Mouse (Mus musculus) neural tube, embryonic 15.5 days (tissue): ENCODE results near the gene Fam120a. TPM values are rescaled to one million over a fixed set of nuclear protein-coding genes. Genes with fewer than 3 reads are reported as not detected.

ENCODE experiments used
- ATAC-seq: fragments of 200-750 bp; cut with Nextera tagmentation; 2 replicates; pipeline ENCODE4 v1.8.0; 2017; ENCODE audit warnings: mild to moderate bottlenecking, moderate TSS enrichment, moderate library complexity; ENCODE audit not compliant: low FRiP score
- H3K27ac ChIP-seq: fragments of 300-500 bp; sonication (generic); replicated peaks from 2 replicates; pipeline ENCODE4 v1.5.1; 2015; ENCODE audit warnings: mild to moderate bottlenecking, inconsistent platforms
- H3K27me3 ChIP-seq: fragments of 300-500 bp; sonication (generic); replicated peaks from 2 replicates; pipeline ENCODE4 v1.6.1; 2015; ENCODE audit warnings: inconsistent platforms
- H3K36me3 ChIP-seq: fragments of 300-500 bp; sonication (generic); 2 replicates; pipeline ENCODE4 v1.6.1; 2015; ENCODE audit warnings: inconsistent platforms
- H3K4me1 ChIP-seq: fragments of 300-500 bp; sonication (generic); 2 replicates; pipeline ENCODE4 v1.6.1; 2015; ENCODE audit warnings: inconsistent platforms
- H3K4me2 ChIP-seq: fragments of 300-500 bp; sonication (generic); 2 replicates; pipeline ENCODE4 v1.6.1; 2015; ENCODE audit warnings: inconsistent platforms, mild to moderate bottlenecking, moderate library complexity
- H3K4me3 ChIP-seq: fragments of 300-500 bp; sonication (generic); replicated peaks from 2 replicates; pipeline ENCODE4 v1.5.1; 2015; ENCODE audit warnings: mild to moderate bottlenecking, inconsistent platforms
- H3K9ac ChIP-seq: fragments of 300-500 bp; sonication (generic); replicated peaks from 2 replicates; pipeline ENCODE4 v1.6.1; 2015; ENCODE audit warnings: mild to moderate bottlenecking, inconsistent platforms
- H3K9me3 ChIP-seq: fragments of 300-500 bp; sonication (generic); replicated peaks from 2 replicates; pipeline ENCODE4 v1.6.1; 2016; ENCODE audit warnings: inconsistent platforms
- WGBS: fragments of 180-500 bp; shearing (Covaris S2); methylation state at CpG from one replicate; pipeline ENCODE4 v1.1.7; 2015; ENCODE audit warnings: mixed read lengths; 5-methylcytosine and 5-hydroxymethylcytosine counted together
- polyA plus RNA-seq: library from polyadenylated mRNA; unstranded; fragments of >200 nt; fragmentation: Nextera tagmentation; extraction: Ambion mirVana; gene quantifications from 2 replicates; pipeline ENCODE4 v1.2.1, GENCODE M21; 2015

Gene Fam120a
- polyA plus RNA-seq, 1 experiment from 2014 or later: 11.5 TPM

GRCm38 (mm10) chr13:48982482-48983098, 14.8 kb upstream of the Fam120a start:
- no peaks in the 10 kb centered on the region for H3K4me1 ChIP-seq
- no peak overlapping the region for H3K9ac ChIP-seq
- no peak for ATAC-seq
- H3K4me3 ChIP-seq: no peak overlapping the region
- H3K27me3 ChIP-seq: no peaks in the 10 kb centered on the region
- no peak overlapping the region for H3K27ac ChIP-seq
- WGBS: 85% methylated on average over 6 of the region's 6 CpGs
- H3K9me3 ChIP-seq: no peaks in the 10 kb centered on the region
- H3K36me3 ChIP-seq: no peaks in the 10 kb centered on the region
- no peak overlapping the region for H3K4me2 ChIP-seq

DNA sequence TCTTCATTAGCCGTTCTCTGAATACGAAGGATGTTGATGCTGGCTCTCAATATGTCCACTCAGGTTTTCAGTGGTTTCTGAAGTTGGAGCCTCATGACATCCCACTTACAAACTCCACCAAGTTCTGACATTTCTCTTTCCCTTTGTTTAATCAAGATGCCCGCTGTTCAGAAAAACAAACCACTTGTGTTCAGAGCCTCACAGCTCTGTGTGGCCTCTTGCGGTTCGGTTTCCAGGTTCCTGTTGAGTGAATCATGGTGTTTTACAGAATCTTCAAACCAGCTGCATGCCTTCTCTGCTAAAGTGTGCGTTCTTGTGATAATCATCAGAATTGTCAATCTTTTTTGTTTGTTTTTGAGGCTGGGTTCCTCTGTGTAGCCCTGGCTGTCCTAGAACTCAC, 11.3 kb upstream of the Fam120a start:
- no peak for ATAC-seq
- Histone ChIP-seq H3K36me3 (no peaks in the 10 kb centered on the region), H3K27me3 (no peaks in the 10 kb centered on the region), H3K4me3 (no peak overlapping the region), H3K9ac (no peak overlapping the region), H3K4me2 (no peak overlapping the region), H3K4me1 (no peaks in the 10 kb centered on the region), H3K9me3 (no peaks in the 10 kb centered on the region), H3K27ac (no peak overlapping the region)
- 62% methylated on average over 6 of the region's 6 CpGs for WGBS

- Histone ChIP-seq H3K4me2 (no peak overlapping the region), H3K4me3 (no peak overlapping the region)
Measured at GRCm38 (mm10) chr13:48977858-48978257, 10.0 kb upstream of the Fam120a start.

DNA sequence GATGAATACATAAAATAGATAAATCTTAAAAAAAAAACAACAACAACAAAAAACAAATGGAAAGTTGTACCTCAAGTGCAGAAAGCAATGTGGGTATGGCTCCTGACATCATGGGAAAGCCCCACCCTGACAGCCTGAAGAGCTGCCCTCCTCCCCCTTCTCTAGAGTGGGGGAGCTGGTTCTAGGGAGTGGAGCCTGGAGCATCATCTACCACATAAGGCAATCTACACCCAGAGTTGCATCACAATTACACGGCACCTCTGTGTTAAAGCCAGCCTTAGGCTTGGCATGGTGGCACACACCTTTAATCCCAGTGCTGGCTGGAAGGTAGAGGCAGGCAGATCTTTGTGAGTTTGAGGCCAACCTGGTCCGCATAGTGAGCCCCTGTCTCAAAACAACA, 6.9 kb upstream of the Fam120a start:
- no peak for ATAC-seq
- Histone ChIP-seq H3K36me3 (no peaks in the 10 kb centered on the region), H3K27me3 (no peaks in the 10 kb centered on the region), H3K4me1 (peaks cover 5% of the 10 kb centered on the region; the same call in 1 of the 2 replicates), H3K4me3 (no peak overlapping the region), H3K4me2 (no peak overlapping the region), H3K27ac (no peak overlapping the region), H3K9ac (no peak overlapping the region), H3K9me3 (no peaks in the 10 kb centered on the region)
- WGBS: 91% methylated on average over 2 of the region's 2 CpGs

More at GRCm38 (mm10) chr13:48977858-48978257, 10.0 kb upstream of the Fam120a start:
- Histone ChIP-seq H3K36me3 (no peaks in the 10 kb centered on the region), H3K4me1 (no peaks in the 10 kb centered on the region), H3K9ac (no peak overlapping the region), H3K27me3 (no peaks in the 10 kb centered on the region), H3K27ac (no peak overlapping the region), H3K9me3 (no peaks in the 10 kb centered on the region)
- ATAC-seq: no peak
- WGBS: 79% methylated on average over 3 of the region's 3 CpGs

GRCm38 (mm10) chr13:48974266-48974665, 6.4 kb upstream of the Fam120a start:
- WGBS: 85% methylated on average over 4 of the region's 4 CpGs
- peaks cover 9% of the 10 kb centered on the region for H3K4me1 ChIP-seq
- no peaks in the 10 kb centered on the region for H3K9me3 ChIP-seq
- no peak for ATAC-seq
- H3K27me3 ChIP-seq: no peaks in the 10 kb centered on the region
- H3K4me3 ChIP-seq: no peak overlapping the region
- H3K27ac ChIP-seq: no peak overlapping the region
- H3K9ac ChIP-seq: no peak overlapping the region
- H3K36me3 ChIP-seq: no peaks in the 10 kb centered on the region
- H3K4me2 ChIP-seq: no peak overlapping the region

DNA sequence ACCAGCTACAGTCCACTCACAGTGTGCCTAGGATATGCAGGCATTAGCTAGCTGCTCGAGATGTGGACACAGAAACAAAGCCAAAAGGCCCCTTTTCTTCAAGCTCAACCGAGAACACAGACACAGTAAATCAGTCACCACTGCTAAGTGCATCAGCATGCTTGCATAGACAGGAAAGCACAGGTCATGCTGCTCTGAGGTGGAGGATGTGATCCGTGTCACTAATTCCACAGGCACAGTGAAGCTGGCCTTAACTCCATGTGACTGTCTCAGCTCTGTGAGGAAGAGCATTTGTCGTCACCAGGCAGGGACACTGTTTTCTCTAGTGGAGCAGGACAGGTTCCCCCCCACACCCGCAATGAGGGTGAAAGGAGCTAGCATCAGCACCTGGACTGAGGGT, 5.4 kb upstream of the Fam120a start:
- ATAC-seq: no peak
- H3K27me3 ChIP-seq: no peaks in the 10 kb centered on the region
- no peaks in the 10 kb centered on the region for H3K36me3 ChIP-seq
- H3K4me2 ChIP-seq: no peak overlapping the region
- peaks cover 14% of the 10 kb centered on the region for H3K4me1 ChIP-seq
- no peak overlapping the region for H3K4me3 ChIP-seq
- 45% methylated on average over 5 of the region's 5 CpGs for WGBS
- H3K27ac ChIP-seq: no peak overlapping the region
- H3K9ac ChIP-seq: no peak overlapping the region
- H3K9me3 ChIP-seq: no peaks in the 10 kb centered on the region

GRCm38 (mm10) chr13:48971033-48971432, 3.2 kb upstream of the Fam120a start:
- H3K27me3 ChIP-seq: no peaks in the 10 kb centered on the region
- H3K9me3 ChIP-seq: no peaks in the 10 kb centered on the region
- no peak overlapping the region for H3K9ac ChIP-seq
- 67% methylated on average over 5 of the region's 5 CpGs for WGBS
- no peak overlapping the region for H3K27ac ChIP-seq
- peaks cover 23% of the 10 kb centered on the region for H3K4me1 ChIP-seq
- no peak for ATAC-seq
- no peak overlapping the region for H3K4me2 ChIP-seq
- H3K36me3 ChIP-seq: no peaks in the 10 kb centered on the region
- no peak overlapping the region for H3K4me3 ChIP-seq

GRCm38 (mm10) chr13:48970566-48970965, 2.7 kb upstream of the Fam120a start:
- H3K9ac ChIP-seq: no peak overlapping the region
- H3K27me3 ChIP-seq: no peaks in the 10 kb centered on the region
- no peaks in the 10 kb centered on the region for H3K36me3 ChIP-seq
- ATAC-seq: no peak
- peaks cover 27% of the 10 kb centered on the region for H3K4me1 ChIP-seq
- H3K4me3 ChIP-seq: no peak overlapping the region
- 71% methylated on average over 13 of the region's 13 CpGs for WGBS
- H3K9me3 ChIP-seq: no peaks in the 10 kb centered on the region
- H3K27ac ChIP-seq: no peak overlapping the region
- no peak overlapping the region for H3K4me2 ChIP-seq

DNA sequence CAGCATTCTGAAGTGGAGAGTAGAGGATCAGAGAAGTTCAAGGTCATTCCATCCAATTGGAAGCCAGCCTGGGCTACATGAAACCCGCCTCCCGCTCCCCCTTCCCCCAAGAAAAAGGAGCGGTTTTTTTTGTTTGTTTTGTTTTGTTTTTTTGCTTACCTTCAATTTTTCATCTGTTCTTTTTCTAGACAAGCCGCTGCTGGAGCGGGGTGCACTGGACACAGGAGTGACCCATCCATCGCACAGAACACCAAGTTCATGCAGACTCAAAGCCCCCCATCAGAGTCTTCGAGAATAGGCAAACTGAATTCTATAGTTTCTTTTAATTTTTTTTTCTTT, 902 bp upstream of the Fam120a start:
- H3K4me2 ChIP-seq: peak overlapping the region; percentile 98
- WGBS: 14% methylated on average over 7 of the region's 7 CpGs

DNA sequence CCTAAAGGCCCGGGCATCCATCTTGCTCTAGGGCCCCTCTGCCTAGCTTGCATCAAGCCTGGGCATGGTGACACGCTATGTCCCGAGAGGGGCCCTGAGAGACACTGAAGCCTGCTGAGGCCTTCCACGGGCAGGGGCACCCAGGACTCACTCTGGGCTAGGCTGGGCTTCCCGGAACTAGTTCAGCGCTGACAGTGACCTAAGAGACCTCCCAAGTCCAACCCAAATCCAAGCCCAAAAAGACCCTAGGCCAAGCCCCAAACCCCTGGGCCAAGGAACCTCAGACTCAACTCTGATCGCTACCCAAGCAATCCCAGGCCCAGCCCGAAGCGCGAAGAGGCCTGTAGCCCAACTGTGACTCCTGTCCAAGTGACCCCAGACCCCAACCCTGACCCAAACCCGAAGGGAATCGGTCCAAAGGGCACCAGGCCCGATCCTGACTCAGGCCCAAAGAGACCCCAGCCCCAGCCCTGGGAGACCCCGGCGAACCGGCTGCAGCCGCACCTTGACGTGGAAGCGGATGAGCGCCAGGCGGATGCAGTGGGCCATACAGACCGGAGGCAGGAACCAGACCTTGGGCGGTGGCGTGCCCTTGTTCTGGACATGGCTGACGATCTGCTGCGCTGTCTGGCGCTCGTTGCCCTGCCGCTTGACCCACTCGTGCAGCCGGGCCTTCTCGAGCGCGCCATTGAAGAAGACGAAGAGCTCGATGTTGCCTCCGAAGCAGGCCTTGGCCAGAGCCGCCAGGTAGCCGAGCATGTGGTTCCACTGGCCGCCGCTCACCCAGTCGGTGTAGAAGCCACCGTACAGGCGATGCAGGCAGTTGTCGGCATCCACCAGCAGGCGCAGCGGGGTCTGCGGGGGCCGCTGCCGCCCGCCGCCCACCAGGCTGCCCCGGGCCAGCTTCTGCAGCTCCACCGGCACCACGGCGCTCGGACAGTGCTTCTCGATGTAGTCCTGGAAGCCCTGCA, 681 bp downstream of the Fam120a start:
- peak overlapping the region; percentile 98 for H3K27ac ChIP-seq
- peaks cover 55% of the 10 kb centered on the region for H3K4me1 ChIP-seq
- peak overlapping the region; percentile 95 for H3K9ac ChIP-seq
- peak overlapping the region; percentile 98 for H3K4me2 ChIP-seq
- peak; percentile 9; the same call in 1 of the 2 replicates for ATAC-seq
- no peaks in the 10 kb centered on the region for H3K36me3 ChIP-seq
- H3K4me3 ChIP-seq: peak overlapping the region; percentile 92
- no peaks in the 10 kb centered on the region for H3K27me3 ChIP-seq
- no peaks in the 10 kb centered on the region for H3K9me3 ChIP-seq
- under 1% methylated on average over 58 of the region's 58 CpGs for WGBS

More for the DNA sequence above, 902 bp upstream of the Fam120a start:
- H3K4me1 ChIP-seq: peaks cover 45% of the 10 kb centered on the region
- no peaks in the 10 kb centered on the region for H3K9me3 ChIP-seq
- H3K27ac ChIP-seq: peak overlapping the region; percentile 98
- H3K27me3 ChIP-seq: no peaks in the 10 kb centered on the region
- ATAC-seq: no peak
- peak overlapping the region; percentile 95 for H3K9ac ChIP-seq
- peak overlapping the region; percentile 92 for H3K4me3 ChIP-seq
- no peaks in the 10 kb centered on the region for H3K36me3 ChIP-seq

DNA sequence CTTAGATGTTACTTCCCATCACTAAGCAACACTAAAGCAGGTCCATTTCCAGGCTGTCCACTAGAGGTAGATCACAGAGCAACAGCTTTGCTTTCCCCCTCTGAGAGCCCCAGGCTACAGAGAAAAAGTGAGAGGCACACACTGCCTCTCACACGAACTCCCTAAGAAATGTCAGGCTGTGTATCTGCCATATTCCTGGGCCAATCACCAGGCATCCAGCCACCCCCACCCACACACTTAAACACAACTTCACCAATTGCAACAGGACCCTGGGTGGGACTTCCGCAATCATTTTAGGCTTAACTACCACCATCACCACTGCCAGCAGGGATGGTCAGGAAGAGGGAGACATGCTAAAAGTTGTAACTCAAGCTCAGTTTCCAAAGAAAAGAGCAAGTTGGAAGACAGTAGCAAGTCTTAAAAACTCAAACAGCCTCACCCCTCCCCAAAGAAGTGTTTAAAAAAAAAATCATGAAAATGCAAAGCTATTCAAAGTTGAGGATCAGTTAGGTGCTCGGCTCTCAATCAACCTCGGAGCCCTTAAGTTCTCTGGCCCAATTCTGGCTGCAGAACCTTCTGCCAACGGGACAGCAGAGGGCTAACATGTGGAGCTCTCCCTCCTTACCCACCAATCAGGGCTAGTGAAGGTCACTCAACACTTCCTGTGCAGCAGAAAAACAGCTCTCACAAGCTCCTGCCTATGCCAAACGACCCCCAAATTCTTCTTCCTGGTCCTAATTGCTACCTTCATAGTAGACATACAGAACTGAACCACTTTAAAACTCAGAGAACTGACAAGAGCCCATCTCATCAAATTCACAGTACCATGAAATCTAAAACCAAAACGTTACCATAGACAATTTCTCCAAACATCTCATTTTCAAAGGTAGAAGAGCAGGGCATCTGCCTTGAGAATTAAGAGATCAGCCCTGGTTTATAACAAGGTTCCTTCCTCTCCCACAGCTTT, 2.0 kb downstream of the Fam120a start:
- H3K4me2 ChIP-seq: peak overlapping the region; percentile 98
- H3K27me3 ChIP-seq: no peaks in the 10 kb centered on the region
- H3K4me3 ChIP-seq: peak overlapping the region; percentile 92
- WGBS: 20% methylated on average over 7 of the region's 7 CpGs
- no peaks in the 10 kb centered on the region for H3K36me3 ChIP-seq
- peak overlapping the region; percentile 98 for H3K27ac ChIP-seq
- no peak for ATAC-seq
- H3K9me3 ChIP-seq: no peaks in the 10 kb centered on the region
- peaks cover 55% of the 10 kb centered on the region for H3K4me1 ChIP-seq
- H3K9ac ChIP-seq: peak overlapping the region; percentile 95
